Mouse (Mus musculus): ENCODE measurements around the gene Rhov.

- TF ChIP-seq CTCF (conservative IDR thresholded peaks at IDR 0.05; ENCODE audit: insufficient read depth, insufficient read length, low read depth, low read length) (no peak), POLR2A (IDR thresholded peaks at IDR 0.05; ENCODE audit: low read depth, low read length) (no peak)
Observed at GRCm38 (mm10) chr2:119289014-119289416, 17.9 kb upstream of the Rhov start.

Measured in kidney, adult 2 months (tissue).